Mouse (Mus musculus): ENCODE data around the gene Ganab.

The Ganab gene

DNA sequence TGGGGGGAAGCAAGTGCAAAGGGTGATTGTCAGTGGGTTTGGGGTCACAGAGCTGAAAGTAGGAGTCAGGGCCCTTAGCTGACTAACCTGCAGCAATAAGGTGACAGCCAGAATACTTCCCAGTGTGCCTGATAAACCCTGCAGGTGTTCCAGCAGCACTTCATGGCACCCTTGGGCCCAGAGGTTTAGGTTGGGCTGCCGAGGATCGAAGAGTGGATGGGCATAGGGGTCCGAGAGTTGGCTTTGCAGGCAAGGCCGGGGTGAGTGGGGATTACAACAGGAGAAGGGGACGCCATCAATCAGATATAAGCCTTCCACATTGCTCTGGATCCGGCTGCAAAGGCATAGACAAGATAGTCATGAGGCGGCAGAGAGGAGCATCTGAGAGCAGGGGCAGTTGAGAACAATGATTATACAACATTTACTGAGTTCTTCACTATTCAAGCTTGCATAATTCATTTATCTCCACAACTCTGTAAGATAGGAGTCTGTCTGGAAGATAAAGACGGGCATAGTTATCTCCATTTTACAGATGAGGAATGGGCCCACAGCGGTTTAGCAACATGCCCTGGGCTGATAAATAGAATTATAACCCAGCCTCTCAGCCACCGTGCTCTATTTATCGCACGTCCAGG, 30.1 kb downstream of the Ganab start:
- DNase-seq (ENCODE audit: extremely low read depth, insufficient read length, low spot score) = no peak

DNA sequence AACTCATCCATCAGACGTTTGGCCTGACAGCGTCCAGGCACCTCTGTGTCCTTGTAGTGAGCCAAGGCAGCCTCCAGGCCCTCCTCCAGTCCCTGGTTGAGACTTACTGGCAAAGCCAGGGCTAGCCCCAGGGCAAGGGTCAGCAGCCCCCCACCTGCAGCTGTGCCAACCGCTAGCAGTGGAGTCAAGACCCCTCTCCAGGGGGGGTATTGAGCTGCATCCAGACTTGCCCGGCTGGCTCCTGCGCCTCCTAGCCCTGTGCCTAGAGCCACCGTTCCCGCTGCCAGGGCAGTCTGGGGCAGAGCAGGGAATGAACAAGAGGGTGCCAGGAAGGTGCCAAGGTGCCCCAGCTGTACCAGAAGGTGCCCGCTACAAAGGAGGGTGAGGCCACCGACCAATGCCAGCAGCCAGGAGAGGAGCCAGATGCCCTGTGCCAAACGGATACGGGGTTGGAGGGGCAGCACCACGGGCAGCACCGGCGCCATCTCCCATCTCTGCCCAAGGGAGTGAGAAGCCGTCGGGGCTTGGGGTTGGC, 30.9 kb downstream of the Ganab start:
- no peak for DNase-seq (ENCODE audit: extremely low read depth, insufficient read length, low spot score)

DNA sequence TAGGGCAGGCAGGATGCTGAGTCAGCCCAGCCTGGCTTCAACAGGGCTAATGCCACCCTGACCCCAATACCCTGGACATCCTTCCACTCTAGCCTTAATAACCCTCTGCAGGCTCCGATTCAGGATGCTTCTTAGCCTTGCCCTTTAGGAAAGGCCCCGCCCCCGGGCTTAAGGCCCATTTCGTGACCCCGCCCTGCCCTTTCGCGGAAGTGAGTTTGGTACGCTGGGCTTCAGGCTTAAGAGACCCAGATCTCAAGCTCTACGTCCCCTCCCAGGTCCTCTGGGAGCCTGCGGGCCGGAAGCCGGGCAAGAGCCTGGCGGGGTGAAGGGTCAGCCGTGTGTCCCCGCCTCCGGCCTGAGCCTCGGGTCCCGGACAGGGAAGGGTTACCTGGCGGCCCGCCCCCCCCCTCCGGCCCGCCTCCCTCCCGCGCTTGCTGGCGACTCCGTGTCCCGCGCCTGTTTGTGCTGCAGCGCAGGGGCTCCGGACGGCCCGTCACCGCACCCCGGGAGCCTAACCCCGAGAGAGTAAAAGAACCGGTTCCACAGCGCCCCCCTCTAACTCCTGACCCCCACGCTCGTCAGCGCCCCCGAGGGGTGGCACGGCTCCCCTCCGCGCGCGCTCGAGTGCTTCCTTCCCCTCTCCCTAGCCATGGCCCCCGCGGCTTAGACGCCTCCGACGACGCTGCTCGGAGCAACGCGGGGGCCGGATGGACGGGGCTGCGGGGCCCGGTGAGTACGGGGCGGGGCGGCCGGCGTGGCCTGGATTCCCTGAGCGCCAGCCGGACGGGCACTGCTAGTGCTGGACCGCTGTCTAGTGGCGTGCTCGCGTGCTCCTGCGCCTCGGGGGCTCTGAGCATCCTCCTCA, 31.6 kb downstream of the Ganab start, which contains the start of the genes Rom1 and Eml3:
Gene Rom1, minus strand, starts transcription at position 133 of the 865 bp plus-strand sequence.
Gene Eml3, plus strand, starts transcription at position 329 of the 865 bp plus-strand sequence.
- DNase-seq (ENCODE audit: extremely low read depth, insufficient read length, low spot score) = peak; percentile 92

DNA sequence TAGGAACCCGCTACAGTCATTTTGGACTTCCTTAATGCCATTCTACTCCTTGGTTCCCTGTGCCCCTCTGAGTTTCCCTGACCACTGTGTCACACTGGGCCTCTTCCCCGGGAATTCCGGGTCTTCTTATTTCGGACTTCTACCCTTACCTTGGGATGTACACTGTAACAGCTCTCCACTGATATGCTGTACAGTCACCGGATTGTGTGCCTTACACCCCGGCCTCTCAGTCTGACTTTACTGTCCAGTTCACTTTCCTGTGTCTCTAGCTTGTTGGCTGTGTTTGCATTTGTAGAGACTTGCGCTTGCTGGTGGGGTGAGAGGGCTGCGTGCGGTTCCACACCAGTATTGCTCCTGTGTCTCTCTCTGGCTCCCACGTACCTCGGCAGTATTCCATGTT, 32.2 kb downstream of the Ganab start:
- no peak for DNase-seq (ENCODE audit: extremely low read depth, insufficient read length, low spot score)

DNA sequence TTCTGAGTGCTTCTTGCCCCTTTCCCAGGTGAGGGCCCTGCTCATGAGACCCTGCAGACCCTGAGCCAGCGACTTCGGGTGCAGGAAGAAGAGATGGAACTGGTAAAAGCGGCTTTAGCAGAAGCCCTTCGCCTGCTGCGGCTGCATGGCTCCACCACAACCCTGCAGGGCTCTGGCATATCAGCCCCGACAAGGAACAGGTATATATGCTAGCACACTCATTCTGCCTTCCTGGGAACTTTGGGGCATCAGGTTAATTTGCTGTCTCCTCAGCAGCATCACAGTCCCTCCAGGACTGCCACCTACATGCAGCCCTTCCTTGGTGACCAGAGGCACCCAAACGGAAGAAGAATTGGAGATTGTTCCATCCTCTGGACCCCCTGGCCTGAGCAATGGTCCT, 32.9 kb downstream of the Ganab start:
- no peak for DNase-seq (ENCODE audit: extremely low read depth, insufficient read length, low spot score)

DNA sequence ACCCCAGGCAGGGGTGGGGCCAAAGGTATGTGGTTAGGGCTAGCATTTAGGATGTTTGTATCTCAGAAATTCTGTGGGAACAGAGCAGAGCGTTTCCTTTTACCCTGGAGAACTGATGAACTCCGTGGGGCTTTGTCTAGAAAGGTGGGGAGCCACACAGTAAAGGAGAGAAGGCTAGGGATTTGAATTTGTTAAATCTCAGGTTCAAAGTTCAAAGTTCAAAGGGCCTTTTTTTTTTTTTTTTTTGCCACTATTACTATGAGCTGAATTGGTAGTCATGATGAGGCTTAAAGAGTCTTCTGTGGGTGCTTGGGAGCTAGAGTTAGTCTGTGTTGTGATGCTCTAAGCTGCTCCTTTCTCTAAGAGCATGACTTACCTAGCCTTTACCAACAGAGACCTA, 38.9 kb downstream of the Ganab start:
- DNase-seq (ENCODE audit: extremely low read depth, insufficient read length, low spot score) = no peak

DNA sequence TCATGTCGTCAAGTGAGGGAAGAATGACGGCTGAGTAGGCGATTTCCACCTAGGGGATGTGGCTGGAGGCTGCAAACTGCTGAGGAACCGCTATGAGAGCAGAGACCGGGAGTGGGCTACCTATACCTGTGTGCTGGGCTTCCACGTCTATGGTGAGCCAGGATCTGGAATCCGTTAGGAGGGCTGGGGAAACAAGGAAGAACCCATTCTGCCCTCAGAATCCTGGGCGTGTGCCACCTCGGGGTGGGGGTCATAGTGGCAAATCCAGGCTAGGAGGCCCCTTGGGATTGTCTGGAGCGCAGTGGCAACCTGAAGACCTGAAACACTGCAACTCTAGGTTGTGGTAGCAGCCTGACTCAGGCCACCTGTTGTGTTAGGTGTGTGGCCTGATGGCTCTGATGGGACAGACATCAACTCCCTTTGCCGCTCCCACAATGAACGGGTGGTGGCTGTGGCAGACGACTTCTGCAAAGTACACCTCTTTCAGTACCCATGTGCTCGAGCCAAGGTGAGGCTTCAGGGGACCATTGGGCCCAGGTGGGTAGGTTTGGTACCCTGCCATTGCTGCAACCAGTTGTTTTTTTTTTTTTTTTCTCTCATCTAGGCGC, 42.8 kb downstream of the Ganab start:
- DNase-seq (ENCODE audit: extremely low read depth, insufficient read length, low spot score) = no peak

DNA sequence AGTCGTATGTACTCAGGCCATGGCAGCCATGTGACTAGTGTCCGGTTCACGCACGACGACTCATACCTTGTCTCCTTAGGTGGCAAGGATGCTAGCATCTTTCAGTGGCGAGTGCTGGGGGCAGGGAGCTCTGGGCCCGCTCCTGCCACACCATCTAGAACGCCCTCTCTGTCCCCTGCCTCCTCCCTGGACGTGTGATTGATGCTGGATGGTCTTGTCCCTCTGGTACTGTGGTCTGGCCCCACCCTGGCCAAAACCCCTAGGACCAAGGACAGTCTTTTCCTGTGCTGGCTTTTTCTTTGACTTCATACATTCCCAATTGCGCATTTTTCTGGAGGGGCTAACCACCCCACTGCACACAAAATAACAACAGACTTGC, 43.3 kb downstream of the Ganab start:
- no peak for DNase-seq (ENCODE audit: extremely low read depth, insufficient read length, low spot score)

DNA sequence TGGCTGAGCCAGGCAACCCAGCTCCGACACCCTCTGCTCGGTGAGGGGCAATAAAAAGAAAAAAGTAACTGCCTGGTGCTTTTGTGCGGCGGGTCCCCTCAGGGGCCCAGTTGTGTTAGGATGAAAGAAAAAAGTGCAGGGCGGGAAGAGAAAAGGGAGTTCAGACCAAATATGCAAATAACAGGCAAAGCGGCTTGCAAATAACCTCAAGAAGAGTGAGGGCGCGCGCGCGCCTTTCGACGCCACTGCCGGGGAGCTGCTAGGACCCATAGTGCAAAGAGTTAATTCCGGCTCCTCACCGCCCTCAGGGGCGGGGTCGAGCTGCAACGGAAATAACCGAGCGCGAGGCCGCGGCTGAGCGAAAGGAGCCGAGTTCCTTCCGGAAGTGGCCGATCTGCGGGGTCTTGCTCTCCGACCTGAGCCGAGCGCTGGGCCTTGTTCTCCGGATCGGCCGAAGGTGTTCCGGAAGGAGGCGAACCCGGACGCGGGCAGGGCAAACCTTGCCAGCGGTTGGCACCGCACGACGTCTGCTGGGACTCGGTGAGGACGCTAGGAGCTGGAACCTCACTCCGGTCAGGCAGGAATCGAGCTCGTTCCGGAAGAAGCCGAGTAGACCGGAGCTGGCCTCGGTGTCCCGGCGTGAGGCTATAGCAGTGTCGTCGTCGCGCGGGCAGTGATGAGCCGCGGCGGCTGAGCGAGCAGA, 43.8 kb downstream of the Ganab start, which contains the start of gene Mta2:
Gene Mta2, plus strand, starts transcription at position 361 of the 703 bp plus-strand sequence.
- DNase-seq (ENCODE audit: extremely low read depth, insufficient read length, low spot score) = peak; percentile 98

DNA sequence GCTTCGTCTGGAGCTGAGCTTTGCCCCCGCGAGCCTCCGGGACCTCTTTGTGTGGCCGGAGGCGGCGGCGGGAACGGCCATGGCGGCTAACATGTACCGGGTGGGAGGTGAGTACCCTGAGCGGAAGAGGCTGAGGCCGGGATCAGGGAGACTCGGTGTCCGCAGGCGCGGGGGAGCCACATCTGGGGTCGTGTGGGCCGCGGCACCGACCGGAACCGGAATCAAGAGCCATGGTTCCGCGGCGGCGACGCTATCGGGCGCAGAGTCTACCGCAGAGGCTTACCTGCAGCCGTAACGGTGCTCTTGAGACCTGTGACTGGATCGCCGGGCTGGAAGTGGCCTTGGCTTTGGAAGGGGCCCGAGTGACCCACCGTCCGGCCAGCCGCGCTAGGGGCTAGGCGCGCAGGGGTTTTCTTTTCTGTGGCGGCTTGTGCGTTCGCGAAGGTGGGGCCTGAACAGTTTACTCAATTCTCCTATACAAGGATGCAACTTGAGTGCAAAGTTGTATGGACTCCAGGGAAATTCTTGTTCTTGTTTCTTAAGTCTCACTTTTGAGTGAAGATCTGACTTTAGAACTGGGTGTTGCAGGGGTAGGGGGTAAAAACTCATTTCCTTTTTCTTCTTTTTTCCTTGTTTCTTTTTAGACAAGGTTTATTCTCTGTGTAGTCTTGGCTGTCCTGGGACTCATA, 44.5 kb downstream of the Ganab start:
- peak; percentile 72 for DNase-seq (ENCODE audit: extremely low read depth, insufficient read length, low spot score)

DNA sequence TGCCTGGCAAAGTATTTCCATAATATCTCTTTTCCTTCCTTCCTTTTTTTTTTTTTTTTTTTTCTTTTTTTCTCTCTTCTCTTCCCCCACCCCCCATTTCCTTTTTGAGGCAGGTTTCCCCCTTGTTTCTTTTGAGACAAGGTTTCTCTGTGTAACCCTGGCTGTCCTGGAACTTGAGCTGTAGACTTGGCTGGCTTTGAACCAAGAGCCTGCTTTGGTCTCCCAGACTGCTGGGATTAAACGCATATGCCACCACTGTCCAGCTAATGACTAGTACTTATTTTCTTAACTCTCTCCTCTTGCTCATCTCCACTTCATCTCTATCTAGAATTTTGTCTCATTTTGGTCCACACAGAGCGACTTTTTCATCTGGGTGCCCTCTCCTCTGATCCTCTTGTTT, 45.2 kb downstream of the Ganab start:
- no peak for DNase-seq (ENCODE audit: extremely low read depth, insufficient read length, low spot score)

DNA sequence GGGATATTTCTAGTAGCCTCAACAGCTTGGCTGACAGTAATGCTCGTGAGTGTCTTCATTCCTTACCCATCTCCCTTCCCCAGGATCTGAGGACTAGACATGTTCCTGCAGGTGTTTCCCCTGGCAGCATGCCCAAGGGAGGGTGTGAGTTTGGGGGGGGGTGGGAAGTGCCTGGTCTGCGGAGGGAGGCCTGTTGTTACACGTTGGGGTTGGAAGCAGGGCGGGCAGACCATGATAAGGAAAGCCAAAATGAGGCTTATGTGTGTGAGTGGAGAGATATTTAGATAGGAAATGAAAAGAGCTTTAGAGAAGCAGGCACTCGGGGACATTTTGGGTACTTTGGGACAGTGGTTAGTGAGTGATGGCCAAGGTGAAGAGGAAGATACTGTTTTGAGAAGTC, 46.2 kb downstream of the Ganab start:
- no peak for DNase-seq (ENCODE audit: extremely low read depth, insufficient read length, low spot score)

DNA sequence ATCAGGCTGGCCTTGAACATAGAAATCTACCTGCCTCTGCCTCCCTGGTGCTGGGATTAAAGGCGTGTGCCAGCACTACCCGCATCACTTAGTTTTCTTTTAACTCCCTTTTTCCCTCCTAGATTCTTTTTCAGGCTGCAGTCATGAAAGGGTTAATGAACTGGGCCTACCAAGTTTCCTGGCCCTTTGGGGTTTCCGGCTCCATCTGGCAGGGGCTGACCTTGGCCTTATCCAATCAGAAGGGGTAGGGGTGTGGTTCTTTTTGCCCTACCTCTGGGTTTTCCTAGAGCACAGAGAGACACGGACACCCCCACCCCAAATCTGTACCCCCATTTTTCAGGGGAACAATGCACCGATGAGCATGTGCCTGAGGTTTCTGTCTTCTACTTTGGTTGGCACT, 46.9 kb downstream of the Ganab start:
- no peak for DNase-seq (ENCODE audit: extremely low read depth, insufficient read length, low spot score)

DNA sequence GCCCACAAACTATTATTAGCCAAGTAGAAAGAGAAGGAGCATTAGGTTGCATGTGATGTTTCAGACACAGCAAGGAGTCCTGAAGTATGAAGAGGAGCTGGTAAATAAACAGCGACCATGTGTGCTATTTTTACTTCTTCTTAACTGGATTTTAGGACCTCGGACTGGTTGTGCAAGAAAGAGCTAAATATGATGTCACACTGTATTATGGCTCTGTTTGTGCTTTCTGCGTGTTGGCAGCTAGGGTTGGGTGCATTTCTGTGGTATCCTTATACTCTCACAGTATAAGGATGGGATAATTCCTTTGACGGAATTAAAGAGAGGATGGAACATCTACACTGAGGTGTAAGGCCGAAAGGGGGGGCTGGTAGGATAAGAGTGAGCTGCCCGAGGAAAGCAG, 47.4 kb downstream of the Ganab start:
- no peak for DNase-seq (ENCODE audit: extremely low read depth, insufficient read length, low spot score)

DNA sequence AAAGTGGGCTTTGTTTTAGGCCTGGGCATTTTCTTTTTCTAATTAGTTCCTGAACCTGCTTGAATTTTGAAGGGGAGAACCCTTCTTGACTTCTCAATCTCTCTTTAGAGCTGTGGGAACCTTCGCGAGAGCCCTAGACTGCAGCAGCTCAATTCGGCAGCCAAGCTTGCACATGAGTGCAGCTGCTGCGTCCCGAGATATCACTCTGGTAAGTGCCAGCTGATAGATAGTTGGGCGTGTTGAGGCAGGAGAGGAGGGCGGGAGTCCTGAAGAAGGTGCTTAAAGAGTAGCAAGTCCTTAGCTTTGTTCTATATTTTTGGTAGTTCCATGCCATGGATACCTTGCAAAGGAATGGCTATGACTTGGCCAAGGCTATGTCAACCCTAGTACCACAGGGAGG, 49.1 kb downstream of the Ganab start:
- DNase-seq (ENCODE audit: extremely low read depth, insufficient read length, low spot score) = no peak

DNA sequence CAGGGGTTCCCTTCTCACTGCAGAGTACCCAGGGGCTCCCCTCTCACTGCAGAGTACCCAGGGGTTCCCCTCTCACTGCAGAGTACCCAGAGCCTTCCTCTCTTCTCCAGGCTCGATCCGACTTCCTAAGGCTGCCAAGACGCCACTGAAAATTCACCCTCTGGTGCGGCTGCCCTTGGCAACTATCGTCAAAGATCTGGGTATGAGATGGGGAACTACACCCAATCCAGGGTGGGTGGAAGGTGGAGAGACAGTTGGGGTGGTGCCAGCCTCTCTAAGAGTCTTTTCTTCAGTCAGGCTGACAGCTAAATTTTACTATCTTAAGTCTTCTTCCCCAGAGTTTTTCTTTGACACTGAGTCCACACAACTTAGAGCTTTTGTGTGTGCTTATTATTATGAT, 52.3 kb downstream of the Ganab start:
- no peak for DNase-seq (ENCODE audit: extremely low read depth, insufficient read length, low spot score)

DNA sequence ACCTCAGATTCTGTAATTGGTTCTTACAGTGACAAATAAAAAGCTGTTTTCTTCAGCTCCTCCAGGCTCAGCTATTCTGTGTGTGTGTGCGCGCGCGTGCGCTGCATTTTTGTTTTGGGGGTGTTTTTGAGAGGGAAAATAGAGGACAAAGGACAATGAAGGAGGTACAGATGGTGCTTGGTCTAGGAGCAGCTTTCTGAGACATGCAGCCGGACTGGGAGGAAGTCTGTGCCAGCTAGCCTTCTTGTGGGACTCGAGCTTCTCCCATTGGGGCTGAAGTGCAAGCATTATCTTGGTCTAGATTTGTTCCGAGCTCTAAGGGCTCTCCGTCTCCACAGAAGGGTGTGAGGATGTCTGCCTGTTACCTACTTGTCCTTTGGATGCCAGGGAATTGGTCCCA, 54.4 kb downstream of the Ganab start:
- no peak for DNase-seq (ENCODE audit: extremely low read depth, insufficient read length, low spot score)

DNA sequence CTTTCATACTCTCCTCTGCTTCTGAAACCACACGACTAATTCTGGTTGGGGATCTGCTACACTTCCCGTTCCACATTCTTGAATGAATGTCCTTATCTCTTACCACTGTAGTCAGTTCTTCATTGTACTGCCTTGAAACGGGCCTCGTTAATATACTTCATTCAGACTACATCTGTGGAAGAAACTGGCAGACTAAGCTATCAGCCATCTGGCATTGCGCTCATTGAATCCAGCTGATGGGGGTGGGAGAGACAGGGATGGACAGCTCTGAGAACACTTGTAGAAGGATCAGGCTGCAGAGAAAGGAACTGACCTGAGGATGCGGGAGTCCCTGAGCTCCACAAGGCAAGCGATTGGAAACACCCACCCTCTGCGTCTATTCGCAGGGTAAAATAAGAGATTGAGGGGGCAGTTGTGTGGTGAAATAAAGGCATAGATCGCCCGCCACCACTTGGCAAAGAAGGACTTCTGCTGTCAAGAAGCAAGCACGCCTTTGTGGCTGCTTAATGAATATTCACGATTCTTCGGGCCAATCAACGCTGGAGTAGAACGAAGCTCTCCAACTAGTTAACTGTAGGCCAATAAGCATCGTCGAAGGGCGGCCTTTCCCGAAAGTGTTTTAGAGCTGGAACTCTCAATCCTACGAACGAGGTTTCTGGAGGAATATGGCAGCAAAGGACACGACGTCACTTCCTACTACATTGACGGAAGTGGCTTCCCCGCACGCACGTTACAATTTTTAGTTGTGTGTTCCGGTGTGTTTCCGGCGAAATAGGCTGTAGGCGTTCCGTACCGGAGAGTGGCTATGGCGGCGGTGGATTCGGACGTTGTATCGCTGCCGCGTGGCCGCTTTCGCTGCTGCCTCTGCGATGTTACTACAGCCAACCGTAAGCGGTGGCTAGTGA, 55.5 kb downstream of the Ganab start, which contains the start of gene Tut1:
Gene Tut1, plus strand, starts transcription at position 713 of the 905 bp plus-strand sequence.
- peak; percentile 84 for DNase-seq (ENCODE audit: extremely low read depth, insufficient read length, low spot score)

DNA sequence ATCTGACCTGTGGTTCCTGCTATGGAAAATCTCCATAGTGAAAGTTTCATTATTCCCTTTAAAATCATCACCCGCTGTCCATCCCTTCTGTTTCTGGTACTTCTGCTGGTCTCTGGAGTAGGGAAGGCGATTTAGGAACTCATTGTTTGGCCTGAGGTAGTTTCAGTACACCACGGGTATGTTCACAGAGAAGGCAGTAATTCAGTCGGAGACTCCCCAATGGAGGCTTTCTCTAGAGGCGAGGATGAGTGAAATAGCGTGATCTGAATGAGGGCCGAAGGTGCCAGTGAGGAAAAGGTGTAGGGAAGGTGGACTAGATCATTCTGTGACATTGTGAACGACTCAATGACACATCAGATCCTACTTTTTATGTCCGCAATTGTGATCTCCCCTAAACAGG, 56.3 kb downstream of the Ganab start:
- DNase-seq (ENCODE audit: extremely low read depth, insufficient read length, low spot score) = no peak

Measured in 3134 (cell line).